Mouse (Mus musculus) heart, embryonic 16.5 days (tissue): Measurements from ENCODE around the gene Mmd2. TPM values are rescaled to one million over a fixed set of nuclear protein-coding genes. Genes with fewer than 3 reads are reported as not detected.

Experiments used
- ATAC-seq: fragments of 200-750 bp; cut with Nextera tagmentation; replicated peaks from 2 replicates; pipeline ENCODE4 v1.8.0; 2017; ENCODE audit warnings: moderate number of reproducible peaks; ENCODE audit not compliant: insufficient read depth, low FRiP score; ENCODE audit errors: extremely low read depth
- H3K27ac ChIP-seq: fragments of 300-500 bp; sonication (generic); 2 replicates; pipeline ENCODE4 v1.5.1; 2014; ENCODE audit warnings: mild to moderate bottlenecking, low read length, control low read depth, moderate library complexity
- H3K27me3 ChIP-seq: fragments of 300-500 bp; sonication (generic); 2 replicates; pipeline ENCODE4 v1.6.1; 2014; ENCODE audit warnings: low read length, mixed read lengths; ENCODE audit not compliant: control insufficient read depth, insufficient read depth
- H3K36me3 ChIP-seq: fragments of 300-500 bp; sonication (generic); 2 replicates; pipeline ENCODE4 v1.6.1; 2014; ENCODE audit not compliant: control insufficient read depth, insufficient read depth
- H3K4me1 ChIP-seq: fragments of 300-500 bp; sonication (generic); 2 replicates; pipeline ENCODE4 v1.6.1; 2014; ENCODE audit warnings: low read length, mixed read lengths; ENCODE audit not compliant: control insufficient read depth, insufficient read depth
- H3K4me2 ChIP-seq: fragments of 300-500 bp; sonication (generic); 2 replicates; pipeline ENCODE4 v1.6.1; 2014; ENCODE audit warnings: low read depth, mild to moderate bottlenecking, control low read depth, low read length
- H3K4me3 ChIP-seq: fragments of 300-500 bp; sonication (generic); 2 replicates; pipeline ENCODE4 v1.5.1; 2014; ENCODE audit warnings: mild to moderate bottlenecking, control low read depth, low read length
- H3K9ac ChIP-seq: fragments of 300-500 bp; sonication (generic); 2 replicates; pipeline ENCODE4 v1.6.1; 2014; ENCODE audit warnings: low read length, control low read depth
- H3K9me3 ChIP-seq: fragments of 300-500 bp; sonication (generic); replicated peaks from 2 replicates; pipeline ENCODE4 v1.6.1; 2016; ENCODE audit warnings: low read length; ENCODE audit not compliant: control insufficient read depth
- WGBS: fragments of 180-500 bp; shearing (Covaris S2); extraction: QIAGEN DNeasy Blood & Tissue Kit; methylation state at CpG from one replicate; pipeline ENCODE4 v1.1.7; 2014; 5-methylcytosine and 5-hydroxymethylcytosine counted together
- polyA plus RNA-seq: library from polyadenylated mRNA; unstranded; fragments of >200 nt; fragmentation: Nextera tagmentation; extraction: Ambion mirVana; gene quantifications from 2 replicates; pipeline ENCODE4 v1.2.1, GENCODE M21; 2015

Mmd2 gene
- polyA plus RNA-seq, 1 experiment from 2014 or later: 0.24 TPM

DNA sequence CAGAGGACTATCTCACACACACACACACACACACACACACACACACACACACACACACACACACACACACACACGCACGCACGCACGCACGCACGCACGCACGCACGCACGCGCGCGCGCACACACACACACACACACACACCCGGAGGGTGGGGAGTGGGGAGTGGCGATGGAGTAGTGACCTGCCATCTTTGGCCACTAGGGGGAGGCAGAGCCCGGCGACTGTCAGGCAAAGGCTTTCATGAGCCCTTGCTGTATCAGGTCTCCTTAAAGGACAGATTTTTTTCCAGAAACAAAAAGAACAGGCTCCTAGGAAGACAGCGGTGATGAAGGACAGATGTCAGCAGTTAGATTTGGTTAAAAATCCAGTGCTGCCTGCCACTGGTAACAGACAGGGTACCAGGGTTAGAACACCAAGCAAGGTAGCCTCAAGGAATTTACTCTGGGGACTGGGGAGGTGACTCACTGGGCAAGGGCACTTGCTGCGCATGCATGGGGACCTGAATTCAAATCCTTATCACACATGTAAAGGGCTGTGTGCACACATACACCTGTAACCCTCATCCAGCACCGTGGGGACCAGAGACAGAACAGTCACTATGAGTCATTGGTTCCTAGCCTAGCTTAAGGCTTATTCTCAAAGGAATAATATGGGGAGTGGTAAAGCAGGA, 51.1 kb downstream of the Mmd2 start:
- no peaks in the 10 kb centered on the region for H3K27me3 ChIP-seq
- H3K36me3 ChIP-seq: no peaks in the 10 kb centered on the region
- H3K4me2 ChIP-seq: no peak overlapping the region; the same call in 1 of the 2 replicates
- 12% methylated on average over 21 of the region's 21 CpGs for WGBS
- H3K27ac ChIP-seq: no peak overlapping the region
- ATAC-seq: no peak; the same call in 1 of the 2 replicates
- H3K4me3 ChIP-seq: no peak overlapping the region
- H3K9ac ChIP-seq: no peak overlapping the region
- H3K9me3 ChIP-seq: no peaks in the 10 kb centered on the region; the same call in 1 of the 2 replicates
- no peaks in the 10 kb centered on the region for H3K4me1 ChIP-seq

DNA sequence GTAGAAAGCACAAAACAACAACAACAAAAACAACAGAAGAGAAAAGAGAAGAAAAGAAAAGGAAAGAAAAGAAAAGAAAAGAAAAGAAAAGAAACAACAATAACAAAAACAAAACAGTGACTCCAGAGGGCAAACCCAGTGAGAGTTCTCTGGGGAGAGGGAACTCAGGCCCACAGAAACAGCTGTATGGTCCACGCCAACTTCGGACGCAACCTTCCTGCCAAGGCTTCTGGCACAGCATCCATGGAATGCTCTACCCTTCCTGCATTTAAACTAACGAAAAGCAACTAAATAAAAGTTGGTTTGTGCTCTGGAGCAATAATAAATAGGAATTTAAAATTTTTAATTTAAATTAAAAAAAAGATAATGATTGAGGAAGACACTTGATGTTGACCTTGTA, 51.9 kb downstream of the Mmd2 start:
- 94% methylated on average over 4 of the region's 4 CpGs for WGBS
- no peak overlapping the region for H3K4me3 ChIP-seq
- no peaks in the 10 kb centered on the region for H3K36me3 ChIP-seq
- H3K4me1 ChIP-seq: no peaks in the 10 kb centered on the region
- H3K27me3 ChIP-seq: no peaks in the 10 kb centered on the region
- no peak for ATAC-seq
- no peak overlapping the region for H3K9ac ChIP-seq
- no peaks in the 10 kb centered on the region; the same call in 1 of the 2 replicates for H3K9me3 ChIP-seq
- H3K27ac ChIP-seq: no peak overlapping the region
- H3K4me2 ChIP-seq: no peak overlapping the region

DNA sequence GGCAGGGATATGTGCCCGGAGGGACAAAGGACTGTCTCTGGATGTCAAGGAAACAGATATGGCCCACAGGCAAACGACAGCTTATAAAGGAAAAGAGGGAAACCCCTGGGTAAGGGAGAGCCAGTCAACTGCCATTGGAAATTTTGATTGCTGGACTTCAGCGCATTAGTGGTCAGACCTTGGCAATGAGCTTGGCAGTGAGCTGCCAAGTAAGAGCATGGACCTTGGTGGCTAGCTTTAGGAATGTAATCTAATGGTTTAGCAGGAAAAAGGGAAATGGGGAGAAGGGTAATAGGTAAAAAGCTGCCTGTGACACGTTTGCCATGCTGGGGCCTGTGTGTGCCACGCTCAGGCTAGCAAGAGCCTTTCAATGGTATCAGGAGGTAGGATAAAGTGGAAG, 52.7 kb downstream of the Mmd2 start:
- no peak for ATAC-seq
- WGBS: 73% methylated on average over 5 of the region's 5 CpGs

DNA sequence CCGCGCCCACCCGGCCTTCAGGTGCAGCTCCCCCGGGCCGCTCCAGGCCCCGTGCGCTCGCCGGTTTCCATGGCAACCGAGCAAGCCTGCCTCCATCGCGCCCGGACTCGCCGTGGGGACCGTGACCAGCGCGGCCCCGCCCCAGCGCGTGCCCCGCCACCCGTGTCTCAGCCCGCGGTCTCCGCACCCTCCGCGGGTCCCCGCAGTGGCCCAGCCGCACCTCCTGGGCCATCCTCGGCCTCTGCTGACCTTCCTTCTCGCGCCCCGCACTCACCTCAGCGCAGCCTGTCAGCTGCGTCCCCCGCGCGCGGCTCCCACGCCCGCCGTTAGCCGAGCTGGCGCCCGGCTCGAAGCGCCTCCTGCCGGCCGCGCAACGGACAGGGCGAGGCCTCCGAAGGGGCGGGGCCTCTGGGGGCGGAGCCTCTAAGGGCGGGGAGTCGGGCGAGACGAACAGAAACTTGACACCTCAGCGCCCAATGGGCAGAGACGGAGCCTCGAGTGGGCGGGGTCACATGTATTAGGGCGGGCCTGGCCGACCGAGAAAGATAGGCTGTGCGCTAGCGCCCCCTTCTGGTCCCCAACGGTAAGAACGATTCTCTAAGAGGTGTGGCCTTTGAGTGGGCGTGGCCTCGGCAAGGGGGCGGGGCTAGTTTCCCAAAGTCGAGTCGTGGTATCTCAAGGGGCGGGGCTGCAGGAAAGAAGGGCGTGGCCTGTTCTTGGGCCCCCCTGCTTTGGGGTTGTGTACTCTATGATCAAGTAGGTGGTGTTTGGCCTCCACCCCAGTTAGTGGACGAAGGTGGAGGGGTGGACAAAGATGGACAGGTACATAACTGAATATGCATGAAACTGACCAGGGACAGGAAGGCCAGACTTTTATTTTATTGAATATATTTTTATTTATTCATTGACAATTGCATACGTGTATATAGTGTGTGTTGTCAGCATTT, 57.6 kb downstream of the Mmd2 start, which contains the start of gene Radil:
TSS of gene Radil (minus strand) at position 393 of the 947 bp plus-strand sequence.
- no peaks in the 10 kb centered on the region for H3K36me3 ChIP-seq
- peak; percentile 92 for ATAC-seq
- H3K27me3 ChIP-seq: no peaks in the 10 kb centered on the region
- no peaks in the 10 kb centered on the region for H3K9me3 ChIP-seq
- H3K27ac ChIP-seq: peak within 1 kb of the TSS; percentile 83
- peak within 1 kb of the TSS; percentile 68 for H3K4me3 ChIP-seq
- WGBS: 3% methylated on average over 75 of the region's 80 CpGs
- H3K9ac ChIP-seq: peak within 1 kb of the TSS; percentile 74
- H3K4me1 ChIP-seq: peaks cover 11% of the 10 kb centered on the region
- peak within 1 kb of the TSS; percentile 95 for H3K4me2 ChIP-seq

More for the DNA sequence above, 52.7 kb downstream of the Mmd2 start:
- Histone ChIP-seq H3K4me2 (no peak overlapping the region), H3K27me3 (no peaks in the 10 kb centered on the region), H3K36me3 (no peaks in the 10 kb centered on the region), H3K9ac (no peak overlapping the region), H3K9me3 (no peaks in the 10 kb centered on the region; the same call in 1 of the 2 replicates), H3K4me3 (no peak overlapping the region), H3K4me1 (no peaks in the 10 kb centered on the region), H3K27ac (no peak overlapping the region)

DNA sequence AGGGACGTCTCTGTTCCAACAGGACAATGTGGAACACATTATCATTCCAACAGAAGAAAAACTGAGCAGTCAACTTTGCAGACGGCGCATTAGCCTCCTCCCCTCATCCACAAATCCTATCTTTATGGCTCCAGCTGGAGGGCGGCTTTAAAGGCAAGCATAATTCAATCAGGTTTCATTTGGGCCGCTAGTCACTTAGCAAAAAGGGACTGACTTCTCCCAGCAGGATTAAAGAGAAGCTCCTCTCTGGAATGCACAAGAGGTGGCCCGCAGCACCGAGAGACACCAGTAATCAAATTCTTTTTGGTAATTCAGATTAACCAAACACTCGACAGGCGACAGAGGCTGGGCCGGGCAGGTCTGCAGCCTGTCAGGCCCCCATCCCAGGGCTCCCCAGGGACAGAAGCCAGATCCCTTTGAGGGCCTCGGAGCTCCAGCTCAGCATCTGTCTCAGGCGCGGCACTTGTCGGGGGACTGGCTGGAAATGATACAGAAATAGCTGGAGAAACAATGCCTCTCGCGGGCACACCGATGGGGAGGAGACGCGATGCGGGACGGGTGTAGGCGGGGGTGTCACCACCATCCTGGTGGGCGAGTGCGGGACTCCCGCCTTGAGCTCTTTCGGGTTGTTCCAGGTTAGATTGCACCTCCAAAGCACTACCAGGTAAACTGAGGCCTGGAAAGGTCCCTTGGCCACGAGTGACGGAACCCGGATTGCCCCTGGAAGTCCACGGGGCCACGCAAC, 58.5 kb downstream of the Mmd2 start:
- Histone ChIP-seq H3K27me3 (no peaks in the 10 kb centered on the region), H3K9ac (peak overlapping the region; percentile 74), H3K4me2 (peak overlapping the region; percentile 95), H3K4me3 (peak overlapping the region; percentile 68), H3K9me3 (no peaks in the 10 kb centered on the region), H3K27ac (peak overlapping the region; percentile 83), H3K4me1 (peaks cover 16% of the 10 kb centered on the region), H3K36me3 (no peaks in the 10 kb centered on the region)
- WGBS: 3% methylated on average over 31 of the region's 31 CpGs
- ATAC-seq: peak; percentile 41

DNA sequence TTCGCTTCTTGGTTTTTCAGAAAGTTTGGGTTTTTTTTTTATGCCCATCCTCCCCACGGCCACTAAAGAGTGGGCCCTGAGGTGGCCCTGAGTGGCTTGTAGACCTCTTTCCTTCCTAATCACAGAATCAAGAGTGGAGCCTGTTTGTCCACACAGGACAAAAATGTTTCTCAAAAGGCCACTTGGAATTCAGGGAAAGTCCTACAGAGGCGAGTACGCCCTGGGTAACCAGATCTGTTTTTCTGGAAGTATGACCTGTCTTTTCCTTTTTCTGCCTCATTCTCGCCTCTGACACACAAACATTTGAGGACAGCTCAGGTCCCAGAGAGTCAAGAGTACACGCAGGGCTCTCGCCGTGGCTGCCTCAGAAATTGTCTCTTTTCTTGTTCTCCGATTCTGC, 59.2 kb downstream of the Mmd2 start:
- Histone ChIP-seq H3K4me1 (peaks cover 19% of the 10 kb centered on the region), H3K9me3 (no peaks in the 10 kb centered on the region), H3K4me3 (peak overlapping the region; percentile 68; the same call in 1 of the 2 replicates), H3K9ac (no peak overlapping the region; the same call in none of the 2 replicates), H3K36me3 (no peaks in the 10 kb centered on the region), H3K4me2 (peak overlapping the region; percentile 95), H3K27ac (peak overlapping the region; percentile 83), H3K27me3 (no peaks in the 10 kb centered on the region)
- ATAC-seq: no peak
- 49% methylated on average over 9 of the region's 9 CpGs for WGBS

DNA sequence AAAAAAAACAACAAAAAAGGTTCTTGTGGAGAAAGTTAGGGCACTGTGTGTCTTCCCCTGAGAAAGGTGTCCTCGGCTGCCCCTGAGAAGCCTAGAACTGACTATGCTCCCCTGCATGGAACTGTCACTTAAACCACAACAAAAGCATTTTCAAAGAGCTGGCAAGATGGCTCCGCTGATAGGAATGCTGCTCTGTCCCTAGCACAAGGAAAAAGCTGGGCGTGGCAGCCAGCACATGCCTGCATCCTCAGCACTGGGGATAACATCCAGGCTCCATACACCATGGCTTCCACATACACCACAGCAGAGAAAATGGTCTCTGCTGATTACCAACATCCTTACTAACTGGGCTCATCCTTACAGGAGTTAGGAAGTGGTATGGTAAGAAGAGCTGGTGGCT, 61.5 kb downstream of the Mmd2 start:
- 84% methylated on average over 3 of the region's 3 CpGs for WGBS
- H3K4me1 ChIP-seq: peaks cover 22% of the 10 kb centered on the region

DNA sequence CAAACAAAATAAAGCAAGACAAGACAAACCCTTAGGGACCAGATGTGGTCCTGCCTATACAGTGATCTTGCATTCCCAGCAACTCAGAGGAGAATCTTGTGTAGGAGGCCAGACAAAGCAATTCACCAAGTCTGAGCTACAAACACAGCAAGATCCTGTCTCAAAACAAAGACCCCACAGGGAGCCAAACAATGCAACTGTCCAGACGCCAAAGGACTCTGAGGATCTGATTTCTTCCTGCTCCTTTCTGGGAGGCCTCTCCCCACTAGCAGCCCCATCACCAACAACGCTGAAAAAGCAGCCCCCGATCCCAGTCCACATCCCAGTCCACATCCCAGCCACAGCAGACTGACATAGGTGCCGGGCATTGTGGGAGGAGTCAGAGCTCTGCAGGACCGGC, 62.3 kb downstream of the Mmd2 start:
- Histone ChIP-seq H3K4me1 (peaks cover 22% of the 10 kb centered on the region), H3K27ac (no peak overlapping the region)
- 24% methylated on average over 5 of the region's 5 CpGs for WGBS

More for the DNA sequence above, 61.5 kb downstream of the Mmd2 start:
- Histone ChIP-seq H3K9ac (no peak overlapping the region), H3K27ac (no peak overlapping the region), H3K4me2 (no peak overlapping the region), H3K9me3 (no peaks in the 10 kb centered on the region), H3K27me3 (no peaks in the 10 kb centered on the region), H3K4me3 (no peak overlapping the region), H3K36me3 (no peaks in the 10 kb centered on the region)
- no peak for ATAC-seq

More for the DNA sequence above, 62.3 kb downstream of the Mmd2 start:
- Histone ChIP-seq H3K4me2 (no peak overlapping the region), H3K4me3 (no peak overlapping the region), H3K36me3 (no peaks in the 10 kb centered on the region), H3K9ac (no peak overlapping the region), H3K9me3 (no peaks in the 10 kb centered on the region), H3K27me3 (no peaks in the 10 kb centered on the region)
- no peak for ATAC-seq
